Mouse (Mus musculus): Measurements from ENCODE around the gene Iqcb1.
"Not testable (repeated sequence)": the region's sequence is repeated elsewhere in the genome, so short reads cannot be mapped to it uniquely, and the experiment has no call there.

Gene Iqcb1

DNA sequence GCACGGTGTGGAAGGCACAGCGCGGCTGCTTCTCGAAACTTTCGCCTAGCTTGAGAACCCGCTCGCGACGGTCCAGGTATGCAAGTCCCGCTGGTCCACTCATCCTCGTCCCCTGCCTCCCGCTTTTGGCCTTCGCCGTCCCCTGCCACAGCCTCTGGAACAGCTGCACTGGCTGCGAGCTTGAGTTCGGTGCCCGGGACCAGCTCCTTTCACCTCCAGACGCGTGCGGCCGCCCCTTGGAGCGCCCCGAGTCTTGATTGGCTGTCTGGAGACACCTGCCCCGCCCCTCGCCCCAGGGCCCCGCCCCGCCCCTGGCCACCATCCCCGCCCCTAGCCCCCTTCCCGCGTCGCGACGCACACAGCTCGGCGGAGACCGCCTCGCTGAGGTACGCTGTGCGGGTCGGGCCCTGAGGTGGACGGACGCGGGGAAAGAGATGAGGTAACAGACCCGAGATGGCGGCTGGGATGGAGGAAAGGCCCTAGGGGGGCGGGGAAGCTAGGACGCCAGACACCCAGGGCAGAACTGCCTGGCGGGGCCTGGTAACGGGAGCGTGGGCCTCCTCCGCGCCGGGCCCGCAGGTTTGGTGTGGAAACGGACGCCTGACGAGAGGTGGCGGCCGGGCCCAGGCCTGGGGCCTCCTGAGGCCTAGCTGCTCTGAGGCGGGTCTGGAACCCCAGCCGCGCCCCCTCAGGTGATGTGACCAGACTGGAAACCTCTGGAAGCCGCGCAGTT is at the start of gene Iqcb1:
Gene Iqcb1, plus strand, starts transcription at position 332 of the 733 bp plus-strand sequence.
- peak; percentile 92 to 95 for DNase-seq

- peak; percentile 36 for DNase-seq
These were observed 44.0 kb upstream of the Iqcb1 start for GRCm38 (mm10) chr16:36784146-36784545.

- peak; percentile 92 to 94 for DNase-seq
These were observed 43.4 kb upstream of the Iqcb1 start, which contains the start of gene Slc15a2 for GRCm38 (mm10) chr16:36784594-36785313. Slc15a2 (minus strand) TSS chr16:36784962.

- no peak for DNase-seq
These were observed 41.7 kb upstream of the Iqcb1 start for GRCm38 (mm10) chr16:36786466-36786865.

- DNase-seq, result no peak
These were observed 38.0 kb upstream of the Iqcb1 start for GRCm38 (mm10) chr16:36790166-36790565.

DNA sequence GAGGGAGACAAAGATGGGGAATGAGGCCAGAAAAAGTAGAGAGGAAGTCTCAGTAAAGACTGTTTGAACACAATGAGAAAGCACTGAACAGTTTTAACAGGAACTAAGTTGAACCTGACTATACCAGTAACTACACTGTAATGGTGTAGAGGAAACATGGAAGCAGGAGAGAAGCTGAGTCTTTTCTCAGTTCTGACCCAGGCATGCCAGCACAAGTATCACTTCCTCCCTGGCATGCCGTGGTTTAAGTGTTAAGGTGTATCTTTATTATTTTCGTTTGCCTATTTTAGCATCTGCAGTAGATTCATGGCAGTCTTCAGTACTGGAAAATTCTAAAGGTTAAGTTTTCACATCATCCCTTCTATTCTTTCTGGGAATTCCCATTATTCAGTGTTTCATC is 33.2 kb upstream of the Iqcb1 start:
- DNase-seq, result no peak

- no peak for DNase-seq
These were observed 29.9 kb upstream of the Iqcb1 start for GRCm38 (mm10) chr16:36798334-36798733.

GRCm38 (mm10) chr16:36802361-36802760 is 25.8 kb upstream of the Iqcb1 start:
- no peak for DNase-seq

DNA sequence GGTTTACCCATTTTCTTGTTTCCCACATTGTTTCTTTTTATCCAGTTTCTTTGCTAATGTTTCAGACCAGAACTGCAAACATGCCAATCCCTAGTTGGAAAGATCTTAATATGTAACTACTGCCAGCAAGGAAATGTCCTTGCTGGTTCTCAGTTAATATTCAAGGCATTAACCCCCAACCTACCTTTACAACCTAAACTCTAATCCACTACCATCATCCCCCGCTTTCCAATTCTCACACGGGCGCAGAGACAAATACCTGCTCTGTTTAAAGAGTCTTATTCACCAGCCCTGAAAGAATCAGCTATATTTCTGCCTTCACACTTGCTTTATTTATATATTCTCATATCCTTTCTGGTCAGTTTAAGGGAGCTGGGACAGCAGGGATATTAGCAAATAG is 19.6 kb upstream of the Iqcb1 start:
- no peak for DNase-seq

- DNase-seq, result no peak
These were observed 14.5 kb upstream of the Iqcb1 start for GRCm38 (mm10) chr16:36813680-36814079.

GRCm38 (mm10) chr16:36816916-36817315 is 11.3 kb upstream of the Iqcb1 start:
- peak in 1 of 2 experiments; percentile 8 for DNase-seq

GRCm38 (mm10) chr16:36817321-36817926 is 10.8 kb upstream of the Iqcb1 start:
- peak; percentile 87 to 89 for DNase-seq

DNA sequence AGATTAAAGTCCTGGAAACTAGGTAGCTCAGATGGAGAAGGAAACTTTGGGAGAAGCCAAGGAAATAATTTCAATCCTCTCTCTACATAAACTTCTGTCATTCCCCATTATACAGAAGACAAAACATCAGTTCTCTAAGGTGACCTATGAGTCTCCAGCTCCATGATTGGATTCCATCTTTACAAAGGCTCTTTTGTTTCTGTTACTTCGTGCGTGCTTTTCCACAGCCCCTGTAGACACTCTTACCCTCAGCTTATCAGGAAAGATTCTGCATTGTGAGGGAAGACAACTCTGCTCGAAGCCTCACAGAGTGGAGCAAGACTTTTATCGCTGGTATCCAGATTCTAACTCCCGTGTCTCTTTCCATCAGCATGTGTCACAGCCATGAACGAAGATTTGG is 8.2 kb upstream of the Iqcb1 start:
- DNase-seq, result no peak

DNA sequence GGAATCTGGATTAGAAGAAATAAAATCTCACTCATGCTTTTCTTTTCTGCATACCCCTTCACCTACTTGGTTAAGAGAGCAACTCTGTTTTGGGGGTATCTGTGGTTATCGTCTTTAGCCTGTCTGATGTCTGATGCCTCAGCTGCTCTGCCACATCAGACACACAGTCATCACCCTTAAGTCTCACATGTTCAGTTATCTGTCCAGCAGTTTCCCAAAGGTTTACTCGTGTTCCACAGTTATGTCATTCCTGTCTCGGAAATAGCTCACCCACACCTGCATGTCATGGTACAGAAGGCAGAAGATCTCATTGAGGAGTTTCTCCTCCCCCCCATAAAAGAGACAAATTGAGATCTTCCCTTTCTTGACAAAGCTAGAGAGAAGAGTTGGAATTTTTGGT is 7.4 kb upstream of the Iqcb1 start:
- no peak for DNase-seq

- no peak for DNase-seq
These were observed 6.7 kb upstream of the Iqcb1 start for GRCm38 (mm10) chr16:36821474-36821873.

DNA sequence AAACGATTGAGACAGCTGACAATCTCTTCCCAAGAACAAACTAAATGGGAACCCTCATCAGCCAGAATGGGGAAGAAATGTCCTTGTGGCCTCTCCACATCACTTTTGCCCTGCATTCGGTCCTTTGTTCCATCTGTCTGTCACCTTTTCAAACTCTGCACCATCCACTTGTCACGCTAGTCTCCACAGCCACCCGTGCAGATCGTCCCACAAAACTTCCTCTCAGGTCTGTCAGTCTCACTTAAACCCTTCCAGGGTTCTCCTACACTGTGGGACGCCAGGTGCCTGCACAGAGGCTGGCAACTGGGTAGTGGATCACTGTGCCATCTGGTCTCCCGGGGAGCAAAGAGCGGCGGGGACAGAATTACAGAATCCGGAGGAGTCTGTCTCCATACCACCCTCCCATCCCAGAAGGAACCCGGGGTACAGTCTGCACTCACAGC is 553 bp upstream of the Iqcb1 start:
- DNase-seq, result no peak

- DNase-seq, result no peak
These were observed 635 bp downstream of the Iqcb1 start for GRCm38 (mm10) chr16:36828820-36829219.

DNA sequence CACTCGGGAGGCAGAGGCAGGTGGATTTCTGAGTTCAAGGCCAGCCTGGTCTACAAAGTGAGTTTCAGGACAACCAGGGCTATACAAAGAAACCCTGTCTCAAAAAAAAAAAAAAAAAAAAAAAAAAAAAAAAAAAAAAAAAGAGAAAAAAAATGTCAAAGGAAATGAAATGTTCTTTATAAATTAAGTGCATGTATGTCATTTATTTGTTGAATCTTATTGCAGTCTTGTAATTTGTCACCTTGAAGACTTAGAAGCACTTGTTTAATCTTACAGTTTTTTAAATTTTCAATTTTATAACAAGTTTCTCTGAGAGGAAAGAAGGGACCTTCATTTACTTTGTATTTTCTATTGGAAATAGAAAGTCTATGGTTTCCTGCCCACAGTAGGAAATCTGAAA is 18.7 kb downstream of the Iqcb1 start:
- not testable (repeated sequence) for DNase-seq

DNA sequence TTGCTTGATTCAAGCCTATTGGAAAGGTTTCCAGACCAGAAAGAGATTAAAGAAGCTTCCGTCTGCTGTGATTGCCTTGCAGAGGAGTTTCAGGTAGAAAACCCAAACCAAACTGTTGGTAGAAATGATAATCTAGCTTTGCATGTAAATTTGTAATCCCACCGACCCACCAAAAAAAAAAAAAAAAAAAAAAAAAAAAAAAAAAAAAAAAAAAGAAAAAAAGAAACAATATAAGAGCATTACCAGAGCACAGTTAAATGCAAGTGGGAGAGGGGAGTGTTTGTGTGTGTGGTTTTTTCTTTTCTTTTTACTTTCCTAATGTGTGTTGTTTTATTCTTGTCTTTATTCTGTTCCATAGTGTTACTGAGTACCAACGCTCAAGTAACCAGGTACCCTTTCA is 23.0 kb downstream of the Iqcb1 start:
- no peak for DNase-seq

GRCm38 (mm10) chr16:36863585-36863984 is 35.4 kb downstream of the Iqcb1 start:
- no peak for DNase-seq

GRCm38 (mm10) chr16:36869442-36869841 is 41.3 kb downstream of the Iqcb1 start:
- no peak for DNase-seq

DNA sequence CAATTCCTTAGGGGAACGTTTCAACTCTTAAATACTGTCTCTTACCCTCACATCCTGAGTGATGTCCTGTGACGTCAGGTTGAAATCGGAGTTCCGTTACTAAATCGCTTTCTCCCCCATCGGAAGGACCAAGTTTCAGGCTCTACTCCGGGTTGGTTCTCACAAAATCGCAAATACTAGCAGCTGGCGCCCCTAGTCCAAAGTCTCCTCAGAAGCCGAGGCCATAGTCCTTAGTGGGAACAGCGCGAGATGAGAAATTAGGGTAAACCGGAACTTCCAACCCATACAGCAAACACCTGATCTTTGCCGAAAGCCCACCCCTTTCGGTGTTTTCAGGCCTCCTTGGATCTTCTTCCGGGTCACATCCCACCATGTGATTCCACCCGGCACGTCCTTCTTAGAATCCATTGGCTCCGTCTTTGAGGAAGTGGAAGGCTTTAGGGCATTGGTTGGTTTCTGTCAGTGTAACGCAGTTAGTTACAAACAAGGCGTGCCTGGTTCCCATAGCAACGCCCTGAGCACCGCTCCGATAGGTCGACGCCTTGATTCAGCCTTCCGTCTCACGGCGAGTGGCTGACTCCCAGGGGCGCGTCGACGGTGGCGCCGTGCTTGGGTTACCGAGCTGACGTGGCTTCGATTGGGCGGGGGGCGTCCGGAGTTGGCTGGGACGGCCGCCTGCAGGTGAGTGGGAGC is 46.5 kb downstream of the Iqcb1 start, which contains the start of the genes Eaf2 and Golgb1:
Gene Eaf2, minus strand, starts transcription at position 421 of the 693 bp plus-strand sequence.
Gene Golgb1, plus strand, starts transcription at position 558 of the 693 bp plus-strand sequence.
- DNase-seq, result peak; percentile 97

Measured in cerebellum, postnatal 10 days (tissue).